Mouse (Mus musculus): Measurements from ENCODE around the gene Pdia6.
A peak's percentile ranks its signal among the peaks of the same experiment; 100 is the strongest.

Pdia6 gene

GRCm38 (mm10) chr12:17263881-17264280, 2.5 kb upstream of the Pdia6 start:
- no peak for DNase-seq (ENCODE audit: low spot score in 2 of 2)

- DNase-seq (ENCODE audit: low spot score in 2 of 2) = no peak
These were observed 1.5 kb upstream of the Pdia6 start for GRCm38 (mm10) chr12:17264826-17265225.

DNA sequence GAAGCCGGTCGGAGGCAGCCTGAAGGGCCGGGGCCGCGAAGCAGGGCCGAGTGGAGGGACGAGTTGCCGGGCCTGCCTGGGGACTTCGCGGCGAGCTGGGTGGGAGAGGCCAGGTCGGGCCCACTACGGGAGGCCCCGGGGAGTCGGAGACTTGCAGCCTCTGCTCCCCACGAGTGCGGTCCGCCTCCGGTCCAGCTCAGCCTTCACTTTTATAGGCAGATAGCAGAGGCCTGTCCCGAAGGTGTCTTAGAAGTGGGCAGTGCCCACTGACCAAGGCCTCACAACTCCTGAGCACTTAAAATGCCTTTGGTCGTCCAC, 287 bp downstream of the Pdia6 start:
- no peak for DNase-seq (ENCODE audit: low spot score in 2 of 2)

DNA sequence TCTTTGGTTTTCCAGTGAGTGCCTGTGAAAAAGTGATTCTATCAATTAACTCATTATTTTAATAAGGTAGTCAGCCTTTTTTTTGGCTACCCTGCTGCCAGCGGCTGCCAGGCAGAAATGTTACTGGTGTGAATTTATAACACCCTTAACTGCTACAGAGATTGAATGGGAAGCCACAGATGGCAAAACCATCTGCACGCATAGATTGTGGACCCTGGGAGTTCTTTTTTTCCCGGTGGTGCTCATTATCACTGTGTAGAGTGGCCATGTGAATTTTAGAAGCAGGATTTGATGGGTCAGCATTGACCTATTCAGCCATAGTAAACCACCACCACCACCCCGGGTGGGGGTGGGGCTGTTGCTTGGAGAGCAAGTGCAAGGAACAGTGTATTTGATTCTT, 971 bp downstream of the Pdia6 start:
- no peak for DNase-seq (ENCODE audit: low spot score in 2 of 2)

DNA sequence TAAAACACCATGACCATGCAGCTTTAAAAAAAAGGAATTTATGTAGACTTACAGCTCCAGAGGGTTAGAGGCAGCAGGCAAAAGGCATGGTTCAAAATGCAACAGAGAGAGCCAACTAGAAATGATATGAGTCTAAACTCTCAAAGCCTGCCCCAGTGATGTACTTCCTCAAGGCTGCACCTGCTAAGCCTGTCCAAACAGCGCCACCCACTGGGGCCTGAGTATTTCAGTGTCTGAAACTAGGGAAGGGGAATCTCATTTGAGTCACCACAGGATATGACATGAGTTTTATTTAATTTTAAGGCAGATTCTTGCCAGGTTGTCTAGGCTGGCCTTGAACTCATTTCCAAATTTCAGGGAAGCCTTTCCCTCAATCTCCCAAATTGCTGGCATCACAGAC, 4.9 kb downstream of the Pdia6 start:
- DNase-seq (ENCODE audit: low spot score in 2 of 2) = no peak

GRCm38 (mm10) chr12:17273841-17274240, 7.5 kb downstream of the Pdia6 start:
- no peak for DNase-seq (ENCODE audit: low spot score in 2 of 2)

- DNase-seq (ENCODE audit: low spot score in 2 of 2) = no peak
These were observed 22.2 kb downstream of the Pdia6 start for GRCm38 (mm10) chr12:17288496-17288895.

- DNase-seq (ENCODE audit: low spot score in 2 of 2) = no peak
These were observed 22.7 kb downstream of the Pdia6 start for GRCm38 (mm10) chr12:17289060-17289459.

GRCm38 (mm10) chr12:17289913-17290312, 23.6 kb downstream of the Pdia6 start:
- DNase-seq (ENCODE audit: low spot score in 2 of 2) = no peak

GRCm38 (mm10) chr12:17290569-17290968, 24.2 kb downstream of the Pdia6 start:
- DNase-seq (ENCODE audit: low spot score in 2 of 2) = no peak

- DNase-seq (ENCODE audit: low spot score in 2 of 2) = no peak
These were observed 30.6 kb downstream of the Pdia6 start for GRCm38 (mm10) chr12:17296899-17297298.

DNA sequence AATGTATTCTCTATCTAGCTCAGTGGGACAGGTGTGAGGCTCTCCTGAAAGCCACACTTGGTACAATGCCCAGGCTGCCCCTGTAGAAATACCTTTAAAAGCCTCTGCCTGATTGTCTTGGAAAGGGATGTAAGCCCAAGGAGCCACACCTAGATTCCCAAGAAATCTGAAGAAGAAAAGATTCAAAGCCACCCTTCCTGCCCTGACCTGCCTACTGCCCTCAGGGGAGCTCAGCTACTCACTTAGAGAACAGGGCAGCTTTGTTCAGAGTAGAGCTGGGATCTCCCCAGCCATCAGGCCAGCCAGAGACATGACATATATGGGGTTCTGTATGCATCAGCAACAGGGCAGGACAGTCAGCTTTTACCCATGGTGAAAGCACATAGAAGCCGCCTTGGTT, 33.6 kb downstream of the Pdia6 start:
- DNase-seq (ENCODE audit: low spot score in 2 of 2) = no peak

- no peak for DNase-seq (ENCODE audit: low spot score in 2 of 2)
These were observed 39.1 kb downstream of the Pdia6 start for GRCm38 (mm10) chr12:17305445-17305844.

GRCm38 (mm10) chr12:17308246-17308645, 41.9 kb downstream of the Pdia6 start:
- DNase-seq (ENCODE audit: low spot score in 2 of 2) = no peak

DNA sequence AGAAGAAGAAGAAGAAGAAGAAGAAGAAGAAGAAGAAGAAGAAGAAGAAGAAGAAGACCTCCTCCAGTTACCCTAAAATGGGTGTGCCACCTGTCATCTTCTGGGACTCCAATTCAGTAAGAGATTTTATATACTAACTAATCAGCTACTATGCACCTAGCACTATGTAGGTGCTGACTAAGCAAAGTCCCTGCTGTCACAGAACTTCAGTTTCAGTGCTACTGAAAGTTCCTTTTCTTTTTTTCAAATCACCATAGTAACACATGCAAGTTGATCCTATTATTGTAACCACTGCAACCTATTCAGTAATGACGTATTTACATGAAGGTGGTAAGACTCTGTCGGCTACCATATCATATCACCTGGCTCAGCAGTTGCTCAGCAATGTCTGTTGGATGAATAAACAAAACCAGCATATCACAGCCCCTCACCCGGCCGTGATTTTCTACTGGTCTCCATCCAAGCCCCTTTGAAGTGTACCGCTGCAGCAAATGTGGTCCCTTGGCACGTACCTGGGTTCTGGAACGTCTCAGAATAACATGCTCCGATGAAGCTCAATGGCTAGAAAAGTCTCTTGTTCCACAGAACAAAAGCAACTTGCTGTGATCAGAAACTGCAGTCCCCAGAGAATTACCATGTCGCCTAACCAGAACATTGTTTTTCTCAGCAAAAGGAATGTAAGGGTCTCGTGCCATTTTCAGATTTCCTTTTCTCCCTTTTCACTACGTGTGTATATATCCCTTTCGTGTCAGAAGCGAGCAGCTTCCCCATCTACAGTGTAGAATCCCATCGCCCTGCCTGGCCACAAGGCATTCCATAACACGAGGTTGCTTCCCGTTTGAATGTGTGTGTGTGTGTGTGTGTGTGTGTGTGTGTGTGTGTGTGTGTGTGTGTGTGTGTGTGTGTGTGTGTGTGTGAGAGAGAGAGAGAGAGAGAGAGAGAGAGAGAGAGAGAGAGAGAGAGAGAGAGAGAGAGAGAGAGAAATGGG, 44.8 kb downstream of the Pdia6 start:
- no peak for DNase-seq (ENCODE audit: low spot score in 2 of 2)

GRCm38 (mm10) chr12:17316096-17316495, 49.8 kb downstream of the Pdia6 start:
- no peak for DNase-seq (ENCODE audit: low spot score in 2 of 2)

DNA sequence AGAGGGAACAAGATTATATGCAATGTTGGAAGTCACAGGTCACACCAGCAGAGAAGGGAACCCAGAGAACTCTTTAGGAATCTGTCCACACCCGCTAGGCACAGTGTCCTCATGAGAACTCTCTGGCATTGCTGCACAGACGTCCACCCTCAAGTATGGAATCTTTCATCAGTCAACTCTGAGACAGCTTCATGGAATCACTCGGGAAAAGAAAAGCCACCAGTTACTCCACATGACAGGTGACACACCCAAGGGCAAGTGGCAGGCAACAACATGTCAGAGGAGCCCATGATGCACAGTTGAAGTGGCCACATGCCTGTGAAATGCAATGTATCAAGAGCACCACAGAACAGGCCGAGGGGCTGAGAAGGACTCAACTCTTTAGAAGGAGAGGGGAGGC, 51.6 kb downstream of the Pdia6 start:
- no peak for DNase-seq (ENCODE audit: low spot score in 2 of 2)

GRCm38 (mm10) chr12:17318453-17318852, 52.1 kb downstream of the Pdia6 start:
- no peak for DNase-seq (ENCODE audit: low spot score in 2 of 2)

DNA sequence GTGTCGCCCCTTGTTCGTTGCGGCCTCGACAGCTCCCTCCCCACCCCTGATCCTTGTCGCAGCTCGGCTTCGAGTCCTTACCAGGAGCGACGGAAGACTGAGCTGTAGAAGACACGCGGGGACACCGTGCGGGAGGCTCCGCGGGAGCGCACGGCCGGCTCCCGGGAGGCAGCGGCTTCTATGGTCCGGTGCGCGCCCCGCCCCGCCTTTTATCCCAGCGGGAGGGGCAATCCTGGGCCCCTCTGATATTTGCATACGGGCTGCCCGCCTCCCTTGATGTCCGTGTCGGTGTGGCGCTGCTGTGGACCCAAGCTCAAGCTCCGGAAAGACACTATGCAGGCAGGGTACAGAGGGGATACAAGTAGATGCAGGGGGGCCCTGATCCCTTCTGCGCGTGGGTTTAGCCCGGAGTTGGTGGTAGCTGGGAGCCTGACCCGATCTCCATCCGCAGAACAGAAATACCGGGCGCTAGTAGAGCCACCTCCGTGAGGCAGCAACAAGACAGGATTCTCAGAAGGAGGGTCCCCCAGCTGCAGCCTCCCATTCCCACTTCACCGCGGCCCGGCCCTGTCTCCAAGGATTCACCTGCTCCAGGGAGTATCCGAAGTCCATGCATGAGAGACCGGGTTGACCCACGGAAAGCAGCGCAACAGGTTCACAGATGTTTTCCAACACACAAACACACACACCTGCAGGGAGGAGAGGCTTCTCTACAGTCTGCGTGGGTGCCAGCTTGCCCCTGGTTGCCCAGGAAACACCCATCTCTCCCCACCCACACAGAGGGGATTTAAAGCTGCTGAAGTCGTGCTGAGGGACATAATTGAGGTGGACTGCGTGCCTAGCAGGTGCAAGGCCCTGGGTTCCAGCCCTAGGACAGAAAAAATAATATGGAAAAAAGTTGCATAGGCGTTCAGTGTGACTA, 58.5 kb downstream of the Pdia6 start:
- DNase-seq (ENCODE audit: low spot score in 2 of 2) = peak in 1 of 2 experiments; percentile 25

DNA sequence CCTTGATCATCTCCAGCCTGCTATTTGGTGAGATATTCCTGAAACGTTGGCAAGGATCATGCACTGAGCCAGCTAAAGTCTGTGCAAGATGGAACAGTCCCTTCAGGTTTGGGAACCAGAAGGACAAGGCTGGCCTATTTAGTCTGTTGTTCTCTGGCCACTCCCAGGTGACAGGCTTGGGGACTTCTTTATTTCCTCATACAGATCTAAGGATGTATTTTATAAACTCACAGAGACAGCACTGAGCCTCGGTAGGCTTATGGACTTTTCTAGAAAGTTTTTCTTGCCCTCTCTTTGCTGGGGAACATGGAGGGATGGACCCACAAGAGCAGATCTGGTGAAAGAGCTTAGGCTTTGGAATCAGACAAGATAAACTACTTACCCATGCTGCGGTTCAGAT, 62.9 kb downstream of the Pdia6 start, which contains the start of gene Atp6v1c2:
Atp6v1c2 (minus strand) TSS at position 101 of the 400 bp plus-strand sequence.
- no peak for DNase-seq (ENCODE audit: low spot score in 2 of 2)

GRCm38 (mm10) chr12:17333459-17333858, 67.1 kb downstream of the Pdia6 start:
- no peak for DNase-seq (ENCODE audit: low spot score in 2 of 2)

All from urinary bladder, adult 18-20 months (tissue).